Mouse (Mus musculus): ENCODE data around the gene Il23a. TPM values are rescaled to one million over a fixed set of nuclear protein-coding genes. Genes with fewer than 3 reads are reported as not detected.

Gene Il23a
- total and polyA plus RNA-seq, 2 experiments from 2014 or later, result 5.2 to 6.8 TPM

- peak overlapping the region; percentile 80 for H3K4me3 ChIP-seq (ENCODE audit: low read depth, low read length)
- H3K27me3 ChIP-seq (ENCODE audit: control insufficient read depth, insufficient read depth, low read length), result no peaks in the 10 kb centered on the region
- peak overlapping the region; percentile 90 for H3K4me2 ChIP-seq (ENCODE audit: low read depth, low read length)
- H3K9me3 ChIP-seq (replicated peaks; ENCODE audit: control insufficient read depth, low read length), result no peaks in the 10 kb centered on the region
- ATAC-seq (ENCODE audit: insufficient read depth, low read depth), result no peak
- no peaks in the 10 kb centered on the region for H3K36me3 ChIP-seq (replicated peaks; ENCODE audit: control insufficient read depth, insufficient read depth, low read length)
- 20% methylated on average over 2 of the region's 2 CpGs for WGBS
- peak overlapping the region; percentile 86 for H3K9ac ChIP-seq (replicated peaks; ENCODE audit: low read depth, low read length)
- peak overlapping the region; percentile 97 for H3K27ac ChIP-seq (ENCODE audit: low read depth)
- TF ChIP-seq CTCF (IDR thresholded peaks at IDR 0.05; ENCODE audit: low read depth), result no peak
- TF ChIP-seq EP300 (IDR thresholded peaks at IDR 0.05; ENCODE audit: low read depth), result no peak
- DNase-seq (ENCODE audit: low spot score), result no peak
- H3K4me1 ChIP-seq (ENCODE audit: control insufficient read depth, insufficient read depth), result peaks cover 49% of the 10 kb centered on the region
Measured at GRCm38 (mm10) chr10:128338948-128339347, 40.4 kb upstream of the Il23a start.

DNA sequence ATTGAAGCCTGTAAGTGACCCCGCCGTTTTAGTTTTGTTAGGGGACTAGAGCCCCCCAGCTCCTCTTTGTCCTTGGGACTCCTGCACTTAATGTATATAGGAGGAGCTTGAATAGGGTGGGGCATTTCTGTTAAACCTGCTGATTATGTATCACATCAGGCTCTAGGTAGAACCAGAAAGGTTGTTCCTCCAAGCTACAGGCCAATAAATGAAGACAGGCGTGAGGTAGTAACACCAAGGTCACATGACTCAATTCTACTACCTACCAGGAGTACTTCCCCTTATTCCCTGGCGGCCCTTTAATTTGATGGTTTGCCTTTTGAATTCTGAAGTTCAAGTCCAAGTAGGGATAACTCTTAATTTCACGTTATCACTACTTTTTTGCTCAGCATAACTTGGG, 39.9 kb upstream of the Il23a start:
- Histone ChIP-seq H3K36me3 (replicated peaks; ENCODE audit: control insufficient read depth, insufficient read depth, low read length) (no peaks in the 10 kb centered on the region), H3K4me1 (ENCODE audit: control insufficient read depth, insufficient read depth) (peaks cover 48% of the 10 kb centered on the region), H3K4me3 (ENCODE audit: low read depth, low read length) (peak overlapping the region; percentile 80), H3K27me3 (ENCODE audit: control insufficient read depth, insufficient read depth, low read length) (no peaks in the 10 kb centered on the region), H3K4me2 (ENCODE audit: low read depth, low read length) (peak overlapping the region; percentile 90), H3K27ac (ENCODE audit: low read depth) (peak overlapping the region; percentile 97), H3K9me3 (replicated peaks; ENCODE audit: control insufficient read depth, low read length) (no peaks in the 10 kb centered on the region), H3K9ac (replicated peaks; ENCODE audit: low read depth, low read length) (peak overlapping the region; percentile 86)
- 5% methylated on average over 5 of the region's 5 CpGs for WGBS
- TF ChIP-seq CTCF (IDR thresholded peaks at IDR 0.05; ENCODE audit: low read depth) (no peak), EP300 (IDR thresholded peaks at IDR 0.05; ENCODE audit: low read depth) (no peak)
- DNase-seq (ENCODE audit: low spot score) (no peak), ATAC-seq (ENCODE audit: insufficient read depth, low read depth) (no peak)

DNA sequence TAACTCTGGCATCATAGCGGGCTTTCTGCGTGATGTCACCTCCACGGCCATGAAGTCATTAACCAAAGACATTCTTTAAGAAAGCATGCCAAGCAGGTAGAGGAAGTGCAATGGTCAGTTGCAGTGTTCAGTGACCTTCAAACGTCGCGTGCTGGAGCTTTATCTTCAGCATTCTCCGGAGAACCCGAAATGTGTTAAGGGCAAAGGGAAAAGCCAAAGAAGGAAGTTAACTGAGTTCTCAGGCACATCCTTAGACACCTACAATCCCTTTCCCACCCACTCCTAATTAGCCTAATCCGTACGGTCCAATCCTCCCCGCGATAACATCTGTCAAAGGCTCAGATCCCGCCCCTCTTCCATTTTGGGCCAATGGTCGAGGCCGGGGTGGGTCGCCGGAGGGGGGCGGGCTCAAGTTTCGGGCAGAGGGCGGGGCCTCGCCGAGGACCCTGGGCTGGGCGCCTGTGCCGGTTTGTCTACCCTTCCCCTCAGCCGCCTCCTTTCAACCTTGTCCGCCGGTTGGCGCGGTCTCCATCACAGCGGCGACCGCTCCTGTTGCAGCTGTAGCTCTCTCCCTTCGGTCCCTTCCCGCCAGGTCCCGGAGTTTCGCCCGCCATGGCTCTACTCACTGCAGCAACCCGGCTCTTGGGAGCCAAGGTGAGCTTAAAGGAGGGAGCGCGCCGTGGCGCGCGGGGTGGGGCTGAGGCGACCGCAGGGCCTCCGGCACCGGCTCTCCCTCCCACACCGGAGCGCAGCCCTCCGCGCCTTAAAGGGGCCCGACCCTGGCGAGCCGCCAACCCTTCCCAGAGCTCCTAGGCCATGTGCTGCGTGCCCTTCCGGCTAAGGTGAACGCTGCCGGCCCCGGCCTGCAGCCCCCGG, 39.0 kb upstream of the Il23a start, which contains the start of gene Cs:
Gene Cs, plus strand, starts transcription at position 429 of the 876 bp plus-strand sequence.
- Histone ChIP-seq H3K27me3 (ENCODE audit: control insufficient read depth, insufficient read depth, low read length) (no peaks in the 10 kb centered on the region), H3K4me3 (ENCODE audit: low read depth, low read length) (peak within 1 kb of the TSS; percentile 80), H3K9me3 (replicated peaks; ENCODE audit: control insufficient read depth, low read length) (no peaks in the 10 kb centered on the region), H3K4me2 (ENCODE audit: low read depth, low read length) (peak within 1 kb of the TSS; percentile 90), H3K9ac (replicated peaks; ENCODE audit: low read depth, low read length) (peak within 1 kb of the TSS; percentile 86), H3K27ac (ENCODE audit: low read depth) (peak within 1 kb of the TSS; percentile 97), H3K4me1 (ENCODE audit: control insufficient read depth, insufficient read depth) (peaks cover 41% of the 10 kb centered on the region), H3K36me3 (replicated peaks; ENCODE audit: control insufficient read depth, insufficient read depth, low read length) (no peaks in the 10 kb centered on the region)
- 1% methylated on average over 61 of the region's 61 CpGs for whole genome bisulfite sequencing
- peak; percentile 96 for ATAC-seq (ENCODE audit: insufficient read depth, low read depth)
- TF ChIP-seq EP300 (IDR thresholded peaks at IDR 0.05; ENCODE audit: low read depth) (no peak), CTCF (IDR thresholded peaks at IDR 0.05; ENCODE audit: low read depth) (no peak)
- peak; percentile 97 for DNase-seq (ENCODE audit: low spot score)

DNA sequence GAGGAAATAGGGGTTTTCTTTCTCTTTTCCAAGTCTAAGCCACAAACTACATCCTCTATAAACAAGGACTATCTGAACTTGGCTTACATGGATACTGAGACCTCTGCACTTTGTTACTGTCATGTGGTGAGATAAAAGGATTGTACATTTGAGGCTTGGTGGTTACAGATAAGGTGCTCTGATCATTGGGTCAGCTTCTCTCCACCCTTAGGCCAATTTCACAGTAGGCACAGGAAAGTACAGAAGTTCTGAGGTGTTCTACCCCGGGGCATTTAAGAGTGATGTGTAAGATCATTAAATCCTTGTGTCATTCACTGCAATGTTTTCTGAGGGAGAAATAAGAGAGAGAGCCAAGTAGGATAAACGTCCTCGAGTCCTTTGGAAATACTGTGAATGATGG, 38.0 kb upstream of the Il23a start:
- Histone ChIP-seq H3K27me3 (ENCODE audit: control insufficient read depth, insufficient read depth, low read length) (no peaks in the 10 kb centered on the region), H3K9ac (replicated peaks; ENCODE audit: low read depth, low read length) (no peak overlapping the region), H3K4me2 (ENCODE audit: low read depth, low read length) (peak overlapping the region; percentile 90), H3K27ac (ENCODE audit: low read depth) (peak overlapping the region; percentile 97), H3K4me1 (ENCODE audit: control insufficient read depth, insufficient read depth) (peaks cover 37% of the 10 kb centered on the region), H3K4me3 (ENCODE audit: low read depth, low read length) (peak overlapping the region; percentile 80; the same call in 1 of the 2 replicates), H3K36me3 (replicated peaks; ENCODE audit: control insufficient read depth, insufficient read depth, low read length) (no peaks in the 10 kb centered on the region), H3K9me3 (replicated peaks; ENCODE audit: control insufficient read depth, low read length) (no peaks in the 10 kb centered on the region)
- ATAC-seq (ENCODE audit: insufficient read depth, low read depth) (no peak), DNase-seq (ENCODE audit: low spot score) (no peak)
- WGBS, result 71% methylated on average over 3 of the region's 3 CpGs
- TF ChIP-seq EP300 (IDR thresholded peaks at IDR 0.05; ENCODE audit: low read depth) (no peak), CTCF (IDR thresholded peaks at IDR 0.05; ENCODE audit: low read depth) (no peak)

DNA sequence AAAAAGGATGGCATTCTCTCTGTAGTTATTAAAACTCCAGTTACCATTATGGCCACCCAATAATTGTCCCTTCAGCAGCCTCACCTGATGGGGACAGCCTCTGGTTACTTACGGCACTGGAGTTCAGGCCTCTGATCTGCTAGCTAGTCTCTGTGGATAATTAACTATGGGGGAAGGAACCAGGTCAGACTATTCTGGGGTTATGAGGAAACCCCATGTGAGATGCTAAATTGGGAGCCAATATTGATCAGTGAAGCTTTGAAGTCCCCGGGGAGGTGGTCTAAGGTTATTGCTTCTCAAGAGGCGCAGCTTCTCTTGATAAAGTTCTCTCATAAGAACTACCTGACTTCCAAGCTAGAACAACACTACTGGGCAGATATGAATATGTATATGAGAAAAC, 37.6 kb upstream of the Il23a start:
- Histone ChIP-seq H3K4me2 (ENCODE audit: low read depth, low read length) (no peak overlapping the region), H3K27ac (ENCODE audit: low read depth) (peak overlapping the region; percentile 97; the same call in 1 of the 2 replicates), H3K27me3 (ENCODE audit: control insufficient read depth, insufficient read depth, low read length) (no peaks in the 10 kb centered on the region), H3K36me3 (replicated peaks; ENCODE audit: control insufficient read depth, insufficient read depth, low read length) (no peaks in the 10 kb centered on the region), H3K4me3 (ENCODE audit: low read depth, low read length) (no peak overlapping the region), H3K9ac (replicated peaks; ENCODE audit: low read depth, low read length) (no peak overlapping the region), H3K4me1 (ENCODE audit: control insufficient read depth, insufficient read depth) (peaks cover 33% of the 10 kb centered on the region), H3K9me3 (replicated peaks; ENCODE audit: control insufficient read depth, low read length) (no peaks in the 10 kb centered on the region)
- 86% methylated on average over 3 of the region's 3 CpGs for WGBS
- ATAC-seq (ENCODE audit: insufficient read depth, low read depth) (no peak), DNase-seq (ENCODE audit: low spot score) (no peak)
- TF ChIP-seq CTCF (IDR thresholded peaks at IDR 0.05; ENCODE audit: low read depth) (no peak), EP300 (IDR thresholded peaks at IDR 0.05; ENCODE audit: low read depth) (no peak)

Data from heart, postnatal 0 days (tissue).